Comparison of ENCODE assay signal across 8 mouse cellular contexts in genomic region chr9:100446059-100446686, GRCm38 (mm10). TPM values are rescaled to one million over a fixed set of nuclear protein-coding genes. Genes with fewer than 3 reads are reported as not detected.
DNase-seq lines count a peak whose midpoint lies in the region; ATAC-seq and TF ChIP-seq lines count a peak whose summit lies in the region.

No protein-coding gene starts in this region.

- H3K9me3 ChIP-seq in embryonic facial prominence, embryonic 11.5 days (replicated peaks; ENCODE audit: control insufficient read depth, low read length) = no peaks in the 10 kb centered on the region
- H3K9me3 ChIP-seq in limb, embryonic 14.5 days (ENCODE audit: control insufficient read depth, low read length) = no peaks in the 10 kb centered on the region
- H3K9me3 ChIP-seq in midbrain, embryonic 15.5 days = no peaks in the 10 kb centered on the region

- H3K27ac ChIP-seq in embryonic facial prominence, embryonic 11.5 days (replicated peaks; ENCODE audit: low read depth, low read length) = no peak overlapping the region
- 0 out of 2 replicates have a peak overlapping the region, but pooled peaks have one; percentile 33 for H3K27ac ChIP-seq in limb, embryonic 14.5 days (replicated peaks; ENCODE audit: low read depth, low read length)
- H3K27ac ChIP-seq in midbrain, embryonic 15.5 days = peak overlapping the region; percentile 74

- peak overlapping the region; percentile 60 for H3K9ac ChIP-seq in embryonic facial prominence, embryonic 11.5 days (replicated peaks; ENCODE audit: low read length)
- peak overlapping the region; percentile 55 for H3K9ac ChIP-seq in limb, embryonic 14.5 days (ENCODE audit: low read depth, low read length, severe bottlenecking)
- H3K9ac ChIP-seq in midbrain, embryonic 15.5 days = peak overlapping the region; percentile 48

- TF ChIP-seq POLR2A in limb, embryonic 14.5 days (IDR thresholded peaks at IDR 0.05; ENCODE audit: borderline replicate concordance, extremely low read depth, insufficient read depth, insufficient read length) = no peak

- peak; percentile 79 for ATAC-seq in embryonic facial prominence, embryonic 11.5 days (replicated peaks; ENCODE audit: insufficient number of reproducible peaks, low FRiP score, low TSS enrichment, low read depth)
- peak; percentile 83 for ATAC-seq in limb, embryonic 14.5 days (ENCODE audit: low FRiP score, low read depth)
- ATAC-seq in midbrain, embryonic 15.5 days (replicated peaks) = peak; percentile 88

- 0% methylated on average over 32 of the region's 32 CpGs for WGBS in embryonic facial prominence, embryonic 11.5 days
- 2% methylated on average over 32 of the region's 32 CpGs for WGBS in limb, embryonic 14.5 days
- WGBS in midbrain, embryonic 15.5 days = under 1% methylated on average over 32 of the region's 32 CpGs

- no peaks in the 10 kb centered on the region for H3K4me1 ChIP-seq in embryonic facial prominence, embryonic 11.5 days (ENCODE audit: control insufficient read depth, insufficient read depth, low read length)
- H3K4me1 ChIP-seq in limb, embryonic 14.5 days (ENCODE audit: control insufficient read depth, insufficient read depth, low read length) = no peaks in the 10 kb centered on the region
- H3K4me1 ChIP-seq in midbrain, embryonic 15.5 days = peaks cover 6% of the 10 kb centered on the region

- peak overlapping the region; percentile 44 for H3K4me3 ChIP-seq in embryonic facial prominence, embryonic 11.5 days (ENCODE audit: low read depth, low read length)
- peak overlapping the region; percentile 49 for H3K4me3 ChIP-seq in limb, embryonic 14.5 days (replicated peaks; ENCODE audit: low read length)
- peak overlapping the region; percentile 49 for H3K4me3 ChIP-seq in midbrain, embryonic 15.5 days

- no peaks in the 10 kb centered on the region for H3K27me3 ChIP-seq in embryonic facial prominence, embryonic 11.5 days (ENCODE audit: control insufficient read depth, insufficient read depth, low read length)
- H3K27me3 ChIP-seq in limb, embryonic 14.5 days (ENCODE audit: control insufficient read depth, insufficient read depth, low read length) = no peaks in the 10 kb centered on the region
- 0 out of 2 replicates have a peak, but pooled peaks cover 3% of the 10 kb centered on the region for H3K27me3 ChIP-seq in midbrain, embryonic 15.5 days (replicated peaks)

- H3K36me3 ChIP-seq in embryonic facial prominence, embryonic 11.5 days (replicated peaks; ENCODE audit: control insufficient read depth, insufficient read depth, low read depth, low read length) = no peaks in the 10 kb centered on the region
- no peaks in the 10 kb centered on the region for H3K36me3 ChIP-seq in limb, embryonic 14.5 days (ENCODE audit: control insufficient read depth, insufficient read depth, low read length)
- H3K36me3 ChIP-seq in midbrain, embryonic 15.5 days (replicated peaks) = no peaks in the 10 kb centered on the region

- H3K4me2 ChIP-seq in embryonic facial prominence, embryonic 11.5 days (ENCODE audit: low read depth, low read length) = peak overlapping the region; percentile 79
- H3K4me2 ChIP-seq in limb, embryonic 14.5 days (replicated peaks; ENCODE audit: low read depth, low read length, severe bottlenecking) = peak overlapping the region; percentile 76
- H3K4me2 ChIP-seq in midbrain, embryonic 15.5 days = peak overlapping the region; percentile 89

- peak; percentile 64 for DNase-seq in CD4-positive helper T cell, adult 2 months (ENCODE audit: low read depth, low spot score)
- peak; percentile 83 for DNase-seq in adrenal gland, postnatal 25 days
- DNase-seq in embryonic facial prominence, embryonic 11.5 days (ENCODE audit: low spot score) = peak; percentile 88
- peak; percentile 73 to 90 for DNase-seq in heart, adult 18-20 months
- DNase-seq in kidney, adult 8-10 months = peak; percentile 34 to 76
- peak; percentile 87 for DNase-seq in limb, embryonic 14.5 days (ENCODE audit: low spot score)
- peak; percentile 39 to 44 for DNase-seq in spleen, postnatal 36 days (ENCODE audit: low spot score in 2 of 2)

RNA-seq across cellular contexts. Expression of gene Il20rb, which starts 40.4 kb away (rescaled TPM):
- 1.2 and 1.5 TPM in 2 replicates for total RNA-seq in adrenal gland, postnatal 25 days (2021)
- polyA plus RNA-seq in embryonic facial prominence, embryonic 11.5 days (2014; fragmentation: Nextera tagmentation; extraction: Ambion mirVana) = 0.86 and 1.2 TPM in 2 replicates
- 1 to 10 TPM in 1 of 2 experiments, under 1 TPM in 1; 0.47 to 1.2 TPM for total RNA-seq in heart, adult 18-20 months (2021)
- 3.8 and 4.0 TPM in 2 replicates for polyA plus RNA-seq in limb, embryonic 14.5 days (2012; rRNA removed)
- polyA plus RNA-seq in limb, embryonic 14.5 days (2014; fragmentation: Nextera tagmentation; extraction: Ambion mirVana) = 2.6 and 4.5 TPM in 2 replicates
- polyA plus RNA-seq in midbrain, embryonic 15.5 days (2015; fragmentation: Nextera tagmentation; extraction: Ambion mirVana) = 0.43 and 0.52 TPM in 2 replicates
